Mouse (Mus musculus) inflammation-experienced regulatory T-cells, adult 6 months (primary cell): Measurements from ENCODE around the gene Car10. TPM values are rescaled to one million over a fixed set of nuclear protein-coding genes. Genes with fewer than 3 reads are reported as not detected.

Experiments used
- ATAC-seq: one replicate; pipeline ENCODE4 v1.8.0; 2017
- polyA plus RNA-seq, 3 experiments: library from polyadenylated mRNA; unstranded; fragments of 100-300 nt; shearing (Covaris generic); gene quantifications; one replicate each; pipeline ENCODE4 v1.2.1; 2017

The Car10 gene
- polyA plus RNA-seq, 3 experiments from 2014 or later, result 0.16 to 0.17 TPM; not detected in 1

- ATAC-seq, result no peak
Observed at GRCm38 (mm10) chr11:93594033-93594432, 496.2 kb downstream of the Car10 start.

- no peak for ATAC-seq
Observed at GRCm38 (mm10) chr11:93598175-93598574, 500.3 kb downstream of the Car10 start.

- no peak for ATAC-seq
Observed at GRCm38 (mm10) chr11:93599755-93600154, 501.9 kb downstream of the Car10 start.

- ATAC-seq, result no peak
Observed at GRCm38 (mm10) chr11:93603575-93603974, 505.7 kb downstream of the Car10 start.

- no peak for ATAC-seq
Observed at GRCm38 (mm10) chr11:93607111-93607510, 509.3 kb downstream of the Car10 start.

GRCm38 (mm10) chr11:93608716-93609115 lies 510.9 kb downstream of the Car10 start:
- no peak for ATAC-seq

- no peak for ATAC-seq
Observed at GRCm38 (mm10) chr11:93612071-93612470, 514.2 kb downstream of the Car10 start.

GRCm38 (mm10) chr11:93614851-93615250 lies 517.0 kb downstream of the Car10 start:
- no peak for ATAC-seq

- ATAC-seq, result no peak
Observed at GRCm38 (mm10) chr11:93623605-93624004, 525.8 kb downstream of the Car10 start.

GRCm38 (mm10) chr11:93639410-93639809 lies 541.6 kb downstream of the Car10 start:
- ATAC-seq, result no peak

GRCm38 (mm10) chr11:93640954-93641353 lies 543.1 kb downstream of the Car10 start:
- no peak for ATAC-seq

- no peak for ATAC-seq
Observed at GRCm38 (mm10) chr11:93642331-93642730, 544.5 kb downstream of the Car10 start.

GRCm38 (mm10) chr11:93643006-93643405 lies 545.2 kb downstream of the Car10 start:
- ATAC-seq, result no peak

GRCm38 (mm10) chr11:93643436-93643835 lies 545.6 kb downstream of the Car10 start:
- ATAC-seq, result no peak

- no peak for ATAC-seq
Observed at GRCm38 (mm10) chr11:93646216-93646615, 548.4 kb downstream of the Car10 start.
